Mouse (Mus musculus): ENCODE data around the gene Ccdc124. TPM values are rescaled to one million over a fixed set of nuclear protein-coding genes. Genes with fewer than 3 reads are reported as not detected.

The Ccdc124 gene
- polyA plus RNA-seq, 1 experiment: 62.8 TPM

DNA sequence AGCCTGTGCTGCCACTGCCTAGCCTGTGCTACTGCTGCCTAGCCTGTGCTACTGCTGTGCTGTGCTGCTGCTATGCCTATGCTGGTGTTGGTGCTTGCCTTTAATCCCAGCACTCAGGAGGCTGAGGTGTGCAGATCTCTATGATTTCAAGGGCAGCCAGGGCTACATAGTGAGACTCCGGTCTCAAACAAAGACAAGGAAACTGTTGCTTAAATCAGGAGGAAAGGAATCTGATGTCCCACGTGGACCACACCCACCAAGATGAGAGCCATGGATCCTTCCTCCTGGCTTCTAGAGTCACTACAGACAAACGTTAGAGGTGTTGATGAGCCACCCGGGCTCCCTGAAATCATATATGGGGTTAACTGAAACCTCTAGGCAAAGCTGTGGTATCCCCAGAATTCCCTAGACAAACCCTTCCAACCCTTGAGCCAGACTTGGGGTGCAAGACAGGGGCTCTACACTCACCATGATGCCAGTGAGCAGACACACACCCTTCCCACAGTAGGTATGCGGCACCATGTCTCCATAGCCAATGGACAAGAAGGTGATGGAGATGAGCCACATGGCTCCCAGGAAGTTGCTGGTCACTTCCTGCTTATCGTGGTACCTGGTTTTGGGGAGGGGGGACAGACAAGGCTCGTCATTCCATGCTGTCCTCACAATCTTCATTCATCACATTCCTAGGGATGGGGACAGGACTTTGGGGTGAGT is 23.4 kb downstream of the Ccdc124 start:
- Histone ChIP-seq H3K4me3 (ENCODE audit: low read depth, low read length) (no peak overlapping the region), H3K9me3 (replicated peaks; ENCODE audit: control insufficient read depth, insufficient read depth, low read length, poor library complexity, severe bottlenecking) (no peaks in the 10 kb centered on the region), H3K9ac (ENCODE audit: low read depth, poor library complexity, severe bottlenecking) (no peak overlapping the region), H3K27ac (ENCODE audit: insufficient read depth, low read length) (no peak overlapping the region), H3K4me1 (ENCODE audit: control insufficient read depth, insufficient read depth, low read length) (peaks cover 9% of the 10 kb centered on the region), H3K27me3 (ENCODE audit: control insufficient read depth, insufficient read depth, low read length, poor library complexity, severe bottlenecking) (no peaks in the 10 kb centered on the region), H3K36me3 (ENCODE audit: control insufficient read depth, insufficient read depth, low read length, poor library complexity, severe bottlenecking) (no peaks in the 10 kb centered on the region)
- TF ChIP-seq CTCF (IDR thresholded peaks at IDR 0.05; ENCODE audit: low read depth, low read length) (no peak), POLR2A (IDR thresholded peaks at IDR 0.05; ENCODE audit: insufficient read depth, low read length) (no peak), EP300 (IDR thresholded peaks at IDR 0.05; ENCODE audit: insufficient read depth, low read depth, low read length) (no peak)

DNA sequence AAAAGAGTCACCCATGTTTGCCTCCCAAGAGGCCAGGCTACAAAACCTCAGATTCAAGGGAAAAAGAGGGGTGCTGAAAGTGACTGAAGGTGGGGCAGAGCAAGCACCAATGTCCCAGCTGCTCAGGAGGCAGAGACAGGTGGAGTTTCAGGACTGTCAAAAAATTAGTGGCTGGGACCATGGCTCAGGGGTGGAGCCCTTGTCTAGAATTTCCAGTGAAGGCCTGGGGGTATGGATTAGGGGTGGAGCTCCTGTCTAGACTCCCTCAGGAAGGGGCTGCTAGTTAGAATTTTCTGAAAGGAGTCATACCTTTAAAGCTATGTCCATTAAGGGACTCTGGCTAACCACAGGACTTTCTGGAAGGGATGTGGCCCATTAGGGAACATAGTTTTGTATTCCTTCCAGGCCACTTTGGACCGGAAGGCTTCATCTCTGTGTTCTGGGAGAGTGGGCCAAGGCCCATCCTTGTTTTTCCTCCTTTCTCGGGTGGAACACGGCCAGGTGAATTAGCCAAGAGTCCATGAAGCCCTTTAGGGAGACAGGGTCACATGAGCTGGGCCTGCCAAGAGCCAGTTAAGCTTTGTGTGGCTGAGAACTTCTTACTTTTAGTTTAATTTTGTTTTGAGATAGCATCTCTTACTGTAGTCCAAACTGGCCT is 24.3 kb downstream of the Ccdc124 start:
- Histone ChIP-seq H3K36me3 (ENCODE audit: control insufficient read depth, insufficient read depth, low read length, poor library complexity, severe bottlenecking) (no peaks in the 10 kb centered on the region), H3K9ac (ENCODE audit: low read depth, poor library complexity, severe bottlenecking) (no peak overlapping the region), H3K9me3 (replicated peaks; ENCODE audit: control insufficient read depth, insufficient read depth, low read length, poor library complexity, severe bottlenecking) (no peaks in the 10 kb centered on the region), H3K27ac (ENCODE audit: insufficient read depth, low read length) (no peak overlapping the region), H3K27me3 (ENCODE audit: control insufficient read depth, insufficient read depth, low read length, poor library complexity, severe bottlenecking) (no peaks in the 10 kb centered on the region), H3K4me3 (ENCODE audit: low read depth, low read length) (no peak overlapping the region), H3K4me1 (ENCODE audit: control insufficient read depth, insufficient read depth, low read length) (peaks cover 9% of the 10 kb centered on the region)
- TF ChIP-seq EP300 (IDR thresholded peaks at IDR 0.05; ENCODE audit: insufficient read depth, low read depth, low read length) (no peak), POLR2A (IDR thresholded peaks at IDR 0.05; ENCODE audit: insufficient read depth, low read length) (no peak), CTCF (IDR thresholded peaks at IDR 0.05; ENCODE audit: low read depth, low read length) (no peak)

DNA sequence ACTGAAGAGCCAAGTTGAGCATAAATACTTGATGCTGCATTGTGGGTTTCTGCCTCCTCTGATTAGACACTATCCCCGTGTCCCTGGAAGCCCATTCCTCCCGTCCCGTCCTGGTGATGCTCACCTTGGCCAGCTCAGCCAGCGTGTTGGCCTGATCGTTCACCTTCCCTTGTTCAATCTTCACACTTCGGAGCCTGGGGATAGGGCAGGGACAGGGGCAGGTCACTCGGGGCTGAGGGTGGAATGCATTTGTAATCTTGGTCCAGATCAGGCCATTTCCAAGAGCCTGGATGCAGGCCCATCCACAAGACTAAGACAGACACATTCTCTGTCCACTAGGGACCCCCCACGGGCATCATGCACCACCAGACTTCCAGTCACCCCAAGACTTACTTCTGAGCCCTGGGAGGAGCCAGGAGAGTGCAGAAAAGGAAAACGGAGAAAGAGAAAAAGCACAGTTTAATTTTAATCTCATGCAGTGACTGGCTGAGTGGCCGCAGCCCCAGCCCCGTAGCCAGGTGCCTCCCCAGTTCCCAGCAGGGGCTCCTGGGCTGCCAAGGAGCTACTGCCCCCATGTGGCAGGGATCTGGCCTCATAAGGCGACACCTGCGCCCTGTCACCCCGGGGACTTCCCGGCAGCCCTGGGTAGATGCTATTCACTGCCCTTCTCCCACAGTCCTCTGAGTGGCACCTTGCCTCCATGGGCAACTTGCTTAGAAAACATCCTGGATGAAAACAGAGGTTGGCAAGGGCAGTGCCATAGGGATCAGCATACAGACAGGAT is 27.2 kb downstream of the Ccdc124 start:
- TF ChIP-seq POLR2A (IDR thresholded peaks at IDR 0.05; ENCODE audit: insufficient read depth, low read length) (no peak), CTCF (IDR thresholded peaks at IDR 0.05; ENCODE audit: low read depth, low read length) (peak; percentile 49)
- H3K9ac ChIP-seq (ENCODE audit: low read depth, poor library complexity, severe bottlenecking): no peak overlapping the region
- H3K4me3 ChIP-seq (ENCODE audit: low read depth, low read length): no peak overlapping the region
- H3K9me3 ChIP-seq (replicated peaks; ENCODE audit: control insufficient read depth, insufficient read depth, low read length, poor library complexity, severe bottlenecking): no peaks in the 10 kb centered on the region
- no peaks in the 10 kb centered on the region for H3K36me3 ChIP-seq (ENCODE audit: control insufficient read depth, insufficient read depth, low read length, poor library complexity, severe bottlenecking)
- no peak overlapping the region for H3K27ac ChIP-seq (ENCODE audit: insufficient read depth, low read length)
- peaks cover 9% of the 10 kb centered on the region for H3K4me1 ChIP-seq (ENCODE audit: control insufficient read depth, insufficient read depth, low read length)
- no peaks in the 10 kb centered on the region for H3K27me3 ChIP-seq (ENCODE audit: control insufficient read depth, insufficient read depth, low read length, poor library complexity, severe bottlenecking)

DNA sequence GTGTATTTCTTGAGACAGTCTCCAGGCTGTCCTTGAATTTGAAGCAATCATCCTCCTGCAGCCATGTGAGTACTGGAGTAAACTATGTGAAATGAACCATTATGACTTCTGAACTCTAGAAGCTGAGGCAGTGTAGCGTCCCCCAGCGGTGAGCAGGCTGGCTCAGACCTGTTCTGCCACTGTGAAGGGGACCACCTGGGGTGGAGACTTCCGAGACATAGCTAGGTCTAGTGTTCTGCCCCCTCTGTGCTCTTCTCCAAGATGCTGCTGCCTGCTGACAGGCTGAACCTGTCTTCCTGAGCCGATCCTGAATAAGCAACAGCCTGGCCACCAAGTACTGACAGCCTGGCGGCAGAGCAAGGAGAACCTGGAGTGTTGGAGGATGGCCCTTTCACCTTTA is 28.6 kb downstream of the Ccdc124 start:
- H3K27me3 ChIP-seq (ENCODE audit: control insufficient read depth, insufficient read depth, low read length, poor library complexity, severe bottlenecking): no peaks in the 10 kb centered on the region
- no peak overlapping the region for H3K9ac ChIP-seq (ENCODE audit: low read depth, poor library complexity, severe bottlenecking)
- H3K9me3 ChIP-seq (replicated peaks; ENCODE audit: control insufficient read depth, insufficient read depth, low read length, poor library complexity, severe bottlenecking): no peaks in the 10 kb centered on the region
- H3K4me3 ChIP-seq (ENCODE audit: low read depth, low read length): no peak overlapping the region
- TF ChIP-seq POLR2A (IDR thresholded peaks at IDR 0.05; ENCODE audit: insufficient read depth, low read length): no peak
- TF ChIP-seq EP300 (IDR thresholded peaks at IDR 0.05; ENCODE audit: insufficient read depth, low read depth, low read length): peak; percentile 19; the same call in 1 of the 2 replicates
- TF ChIP-seq CTCF (IDR thresholded peaks at IDR 0.05; ENCODE audit: low read depth, low read length): peak; percentile 36
- H3K4me1 ChIP-seq (ENCODE audit: control insufficient read depth, insufficient read depth, low read length): peaks cover 9% of the 10 kb centered on the region
- H3K27ac ChIP-seq (ENCODE audit: insufficient read depth, low read length): no peak overlapping the region
- no peaks in the 10 kb centered on the region for H3K36me3 ChIP-seq (ENCODE audit: control insufficient read depth, insufficient read depth, low read length, poor library complexity, severe bottlenecking)

DNA sequence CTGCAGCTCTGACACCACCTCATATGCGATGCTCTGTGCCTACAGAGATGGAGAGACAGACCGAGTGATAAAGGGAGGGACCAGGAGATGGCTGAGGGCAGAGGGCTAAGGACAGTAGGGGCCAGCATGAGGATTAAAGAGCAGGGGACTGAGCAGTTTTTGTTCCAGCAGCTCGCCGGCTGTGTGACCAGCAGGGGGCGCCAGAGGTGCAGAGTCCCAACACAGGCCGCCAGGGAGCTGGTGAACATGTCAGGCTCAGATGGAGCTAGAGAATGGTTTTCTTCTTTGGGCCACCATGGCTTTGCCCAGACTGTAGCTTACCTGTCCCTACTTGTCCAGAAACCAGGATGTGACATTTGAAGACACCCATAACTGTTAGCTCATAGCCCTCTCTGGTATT is 29.2 kb downstream of the Ccdc124 start:
- Histone ChIP-seq H3K4me3 (ENCODE audit: low read depth, low read length) (no peak overlapping the region), H3K9me3 (replicated peaks; ENCODE audit: control insufficient read depth, insufficient read depth, low read length, poor library complexity, severe bottlenecking) (no peaks in the 10 kb centered on the region), H3K36me3 (ENCODE audit: control insufficient read depth, insufficient read depth, low read length, poor library complexity, severe bottlenecking) (no peaks in the 10 kb centered on the region), H3K9ac (ENCODE audit: low read depth, poor library complexity, severe bottlenecking) (no peak overlapping the region), H3K27me3 (ENCODE audit: control insufficient read depth, insufficient read depth, low read length, poor library complexity, severe bottlenecking) (no peaks in the 10 kb centered on the region), H3K4me1 (ENCODE audit: control insufficient read depth, insufficient read depth, low read length) (peaks cover 7% of the 10 kb centered on the region), H3K27ac (ENCODE audit: insufficient read depth, low read length) (no peak overlapping the region)
- TF ChIP-seq EP300 (IDR thresholded peaks at IDR 0.05; ENCODE audit: insufficient read depth, low read depth, low read length) (0 out of 2 replicates have a peak, but pooled peaks have one; percentile 16), POLR2A (IDR thresholded peaks at IDR 0.05; ENCODE audit: insufficient read depth, low read length) (no peak), CTCF (IDR thresholded peaks at IDR 0.05; ENCODE audit: low read depth, low read length) (peak; percentile 96)
